Mouse (Mus musculus) heart, embryonic 14.5 days (tissue): ENCODE measurements at regions not wholly inside any gene's neighbourhood (a gene's known extent, or its start where the extent isn't known, plus 50 kb on each side); places are given as distances from the start of the nearest gene placed in this dataset.

ENCODE experiments used
- ATAC-seq: fragments of 200-750 bp; cut with Nextera tagmentation; 2 replicates; pipeline ENCODE4 v1.8.0; 2017; ENCODE audit warnings: low read depth, moderate TSS enrichment; ENCODE audit not compliant: insufficient number of reproducible peaks, insufficient read depth, low FRiP score
- H3K27ac ChIP-seq, 2 experiments: fragments of 200-500 bp in 1 of 2; fragments of 300-500 bp in 1 of 2; sonication (generic) in 1 of 2; replicated peaks in 1 of 2; 2 replicates each; pipeline ENCODE4 v1.5.1; 2012 to 2014; ENCODE audit warnings: low read depth in 2 of 2, low read length in 2 of 2, control low read depth in 1 of 2, mild to moderate bottlenecking in 1 of 2, mixed read lengths in 1 of 2; ENCODE audit not compliant: control insufficient read depth in 1 of 2, insufficient read depth in 1 of 2
- H3K27me3 ChIP-seq: fragments of 300-500 bp; sonication (generic); 2 replicates; pipeline ENCODE4 v1.6.1; 2014; ENCODE audit warnings: mild to moderate bottlenecking, low read length, control low read depth; ENCODE audit not compliant: control insufficient read depth, insufficient read depth
- H3K36me3 ChIP-seq: fragments of 300-500 bp; sonication (generic); 2 replicates; pipeline ENCODE4 v1.6.1; 2014; ENCODE audit warnings: mild to moderate bottlenecking, control low read depth, low read length, mixed read lengths; ENCODE audit not compliant: control insufficient read depth, insufficient read depth
- H3K4me1 ChIP-seq, 2 experiments: fragments of 200-500 bp in 1 of 2; fragments of 300-500 bp in 1 of 2; sonication (generic) in 1 of 2; 2 replicates each; pipeline ENCODE4 v1.6.1; 2012 to 2014; ENCODE audit warnings: low read length in 2 of 2, control low read depth in 1 of 2, mixed read lengths in 1 of 2; ENCODE audit not compliant: control insufficient read depth in 2 of 2, insufficient read depth in 2 of 2
- H3K4me2 ChIP-seq: fragments of 300-500 bp; sonication (generic); 2 replicates; pipeline ENCODE4 v1.6.1; 2014; ENCODE audit warnings: mild to moderate bottlenecking, low read length
- H3K4me3 ChIP-seq, 2 experiments: fragments of 200-500 bp in 1 of 2; fragments of 300-500 bp in 1 of 2; sonication (generic) in 1 of 2; 2 replicates each; pipeline ENCODE4 v1.5.1; 2012 to 2014; ENCODE audit warnings: low read length in 2 of 2, mild to moderate bottlenecking in 2 of 2, control low read depth in 1 of 2, low read depth in 1 of 2, moderate library complexity in 1 of 2; ENCODE audit not compliant: control insufficient read depth in 1 of 2, insufficient read depth in 1 of 2
- H3K9ac ChIP-seq: fragments of 300-500 bp; sonication (generic); 2 replicates; pipeline ENCODE4 v1.6.1; 2014; ENCODE audit warnings: mild to moderate bottlenecking, low read length
- H3K9me3 ChIP-seq: fragments of 300-500 bp; sonication (generic); 2 replicates; pipeline ENCODE4 v1.6.1; 2016; ENCODE audit warnings: low read length, control low read depth; ENCODE audit not compliant: control insufficient read depth
- WGBS: fragments of 180-500 bp; shearing (Covaris S2); extraction: QIAGEN DNeasy Blood & Tissue Kit; methylation state at CpG from one replicate; pipeline ENCODE4 v1.1.7; 2014; 5-methylcytosine and 5-hydroxymethylcytosine counted together

DNA sequence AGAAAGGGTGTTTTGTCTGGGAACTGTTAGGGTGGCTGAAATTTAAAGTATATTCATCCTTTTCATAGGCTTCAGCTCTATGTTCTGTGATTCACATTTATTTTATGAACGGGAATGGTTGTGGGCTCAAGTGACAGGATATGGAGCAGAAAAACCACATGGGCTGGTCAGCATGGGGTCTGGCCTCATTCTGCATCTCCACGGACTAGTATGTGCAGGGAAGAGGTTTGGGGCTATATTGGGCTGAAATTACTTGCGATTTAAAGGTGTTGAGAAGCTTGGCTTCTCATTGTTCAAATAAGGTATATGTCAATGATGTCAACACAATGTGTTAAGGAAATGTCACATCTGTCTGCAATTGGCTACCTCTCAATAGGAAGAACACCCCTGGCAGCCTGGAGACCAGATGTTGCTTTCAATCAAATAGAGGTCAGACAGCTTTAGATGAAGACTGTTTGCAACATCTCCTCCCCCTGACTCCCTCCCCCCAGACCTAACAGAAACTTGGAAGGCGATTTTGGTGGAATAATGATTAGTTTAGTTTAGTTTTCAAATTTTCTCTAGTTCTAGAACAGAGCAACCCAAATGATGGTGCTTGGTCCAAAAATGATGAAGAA lies 777.0 kb downstream of the Slc4a3 start:
- H3K4me2 ChIP-seq: no peak overlapping the region
- H3K4me3 ChIP-seq: no peak overlapping the region
- H3K4me1 ChIP-seq: no peaks in the 10 kb centered on the region
- H3K9ac ChIP-seq: no peak overlapping the region
- H3K27me3 ChIP-seq: no peaks in the 10 kb centered on the region
- H3K36me3 ChIP-seq: no peaks in the 10 kb centered on the region
- no peak for ATAC-seq
- H3K27ac ChIP-seq: no peak overlapping the region
- 78% methylated on average over 4 of the region's 4 CpGs for WGBS
- H3K9me3 ChIP-seq: no peaks in the 10 kb centered on the region

DNA sequence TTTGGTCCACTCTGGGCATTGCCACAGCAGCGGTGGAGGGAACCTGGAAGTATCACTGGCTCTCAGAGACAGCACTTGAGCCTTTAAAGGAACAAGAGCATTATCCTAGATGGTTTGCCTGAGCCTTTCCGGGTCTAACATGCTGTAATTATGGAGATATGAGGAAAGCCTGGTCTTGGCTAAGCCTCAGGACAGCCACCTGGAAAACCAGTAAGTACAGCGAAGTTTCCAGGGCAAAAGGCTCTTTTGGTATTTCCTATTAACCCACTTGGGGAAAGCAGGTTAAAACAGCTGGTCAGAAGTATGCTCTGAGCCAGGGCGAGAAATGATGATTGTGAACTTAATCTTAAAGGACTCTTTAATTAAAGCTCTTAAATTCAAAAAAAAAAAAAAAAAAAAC lies 777.5 kb downstream of the Slc4a3 start:
- WGBS: 75% methylated on average over 4 of the region's 4 CpGs

DNA sequence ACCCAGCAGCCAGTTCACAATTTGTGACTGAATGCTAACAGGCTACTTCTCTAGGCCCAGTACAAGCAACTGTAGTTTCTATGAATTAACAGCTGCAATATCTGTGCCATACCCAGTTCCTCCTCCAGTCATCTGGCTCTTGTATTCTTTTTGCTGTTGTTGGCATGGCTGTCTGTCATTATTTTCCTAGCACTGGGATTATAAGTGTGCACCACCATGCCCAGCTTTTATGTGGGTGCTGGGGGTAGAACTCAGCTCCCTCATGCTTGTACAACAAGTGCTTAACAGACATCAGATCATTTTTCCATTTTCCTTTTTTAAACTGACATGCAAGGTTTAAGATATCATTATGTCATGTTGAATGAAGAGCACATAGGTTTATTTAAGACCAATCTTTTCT lies 789.9 kb downstream of the Slc4a3 start:
- Histone ChIP-seq H3K4me2 (no peak overlapping the region), H3K27me3 (no peaks in the 10 kb centered on the region), H3K9ac (no peak overlapping the region), H3K27ac (no peak overlapping the region), H3K36me3 (no peaks in the 10 kb centered on the region), H3K4me3 (no peak overlapping the region), H3K9me3 (no peaks in the 10 kb centered on the region), H3K4me1 (no peaks in the 10 kb centered on the region)
- ATAC-seq: no peak

More for the DNA sequence above, 777.5 kb downstream of the Slc4a3 start:
- Histone ChIP-seq H3K4me2 (no peak overlapping the region), H3K27ac (no peak overlapping the region), H3K4me1 (no peaks in the 10 kb centered on the region), H3K27me3 (no peaks in the 10 kb centered on the region), H3K9me3 (no peaks in the 10 kb centered on the region), H3K36me3 (no peaks in the 10 kb centered on the region), H3K4me3 (no peak overlapping the region), H3K9ac (no peak overlapping the region)
- ATAC-seq: no peak

DNA sequence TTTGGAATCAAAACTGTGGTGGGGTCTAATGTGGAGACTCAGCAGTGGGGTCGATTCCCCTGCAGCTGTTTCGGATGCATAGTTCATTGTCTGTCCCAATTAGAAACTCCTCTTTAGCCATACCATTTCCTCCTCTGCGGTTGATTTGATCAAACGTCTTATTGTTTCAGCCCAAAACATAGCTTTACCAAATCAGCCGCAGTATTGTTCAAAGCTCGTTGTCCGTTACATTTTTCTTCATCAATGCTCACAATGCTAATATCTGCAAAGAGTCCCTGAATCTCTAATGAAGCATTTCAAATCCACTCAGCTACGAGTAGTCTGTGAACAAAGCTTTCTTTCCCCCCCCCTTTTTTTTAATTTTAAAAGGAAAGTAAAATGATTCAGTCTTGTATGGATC lies 816.0 kb downstream of the Slc4a3 start:
- no peaks in the 10 kb centered on the region for H3K9me3 ChIP-seq
- no peaks in the 10 kb centered on the region for H3K36me3 ChIP-seq
- 84% methylated on average over 8 of the region's 8 CpGs for WGBS
- H3K4me3 ChIP-seq: no peak overlapping the region
- no peaks in the 10 kb centered on the region for H3K4me1 ChIP-seq
- no peak overlapping the region for H3K9ac ChIP-seq
- no peaks in the 10 kb centered on the region for H3K27me3 ChIP-seq
- H3K4me2 ChIP-seq: no peak overlapping the region
- no peak overlapping the region for H3K27ac ChIP-seq
- no peak for ATAC-seq

DNA sequence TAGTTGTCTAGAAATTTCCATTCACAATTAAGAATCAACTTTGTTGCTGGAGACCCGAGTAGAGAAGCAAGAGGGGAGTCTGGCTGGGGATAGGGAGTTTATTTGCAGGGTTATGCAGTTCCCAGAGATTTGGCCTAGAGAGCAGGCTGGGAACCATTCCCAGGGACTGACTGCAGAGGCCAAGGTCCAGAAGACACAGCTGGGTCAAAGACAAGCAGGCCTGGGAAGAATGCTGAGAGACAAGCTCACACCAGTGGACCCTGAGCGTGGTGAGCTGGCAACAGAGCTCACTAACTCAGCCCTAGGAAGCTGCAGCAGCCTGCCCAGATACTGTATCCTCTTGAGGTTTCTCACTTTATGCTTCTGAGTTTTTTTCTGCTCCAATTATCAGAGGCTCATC lies 827.9 kb downstream of the Slc4a3 start:
- 62% methylated on average over 2 of the region's 2 CpGs for WGBS

DNA sequence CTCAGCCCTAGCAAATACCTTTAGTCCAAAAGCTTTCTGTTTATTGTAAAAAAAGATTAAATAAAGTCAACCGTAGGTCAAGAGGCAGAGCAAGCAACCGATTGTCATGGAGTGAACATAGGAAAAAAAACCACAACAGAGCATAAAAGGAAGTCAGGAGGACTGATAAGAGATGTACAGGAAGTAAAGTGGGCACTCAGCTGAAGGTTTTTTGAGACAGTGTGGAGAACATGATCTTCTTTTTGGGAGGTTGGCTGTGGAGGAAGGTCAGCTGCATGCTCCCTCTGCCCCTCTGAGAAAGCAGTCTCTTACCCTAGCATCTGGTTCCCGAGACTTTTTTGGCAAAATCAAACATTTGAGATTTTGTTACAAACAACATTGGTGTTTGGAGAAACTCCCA lies 832.1 kb downstream of the Slc4a3 start:
- WGBS: 62% methylated on average over 3 of the region's 3 CpGs
- ATAC-seq: no peak
- H3K4me3 ChIP-seq: no peak overlapping the region
- no peak overlapping the region for H3K4me2 ChIP-seq
- no peak overlapping the region for H3K9ac ChIP-seq
- H3K27me3 ChIP-seq: no peaks in the 10 kb centered on the region
- H3K9me3 ChIP-seq: no peaks in the 10 kb centered on the region
- no peak overlapping the region for H3K27ac ChIP-seq
- no peaks in the 10 kb centered on the region for H3K36me3 ChIP-seq
- H3K4me1 ChIP-seq: no peaks in the 10 kb centered on the region

More for the DNA sequence above, 827.9 kb downstream of the Slc4a3 start:
- no peak overlapping the region for H3K4me3 ChIP-seq
- H3K27me3 ChIP-seq: no peaks in the 10 kb centered on the region
- H3K9ac ChIP-seq: no peak overlapping the region
- no peak overlapping the region for H3K4me2 ChIP-seq
- no peaks in the 10 kb centered on the region for H3K9me3 ChIP-seq
- no peak overlapping the region for H3K27ac ChIP-seq
- ATAC-seq: no peak
- H3K36me3 ChIP-seq: no peaks in the 10 kb centered on the region
- H3K4me1 ChIP-seq: no peaks in the 10 kb centered on the region

DNA sequence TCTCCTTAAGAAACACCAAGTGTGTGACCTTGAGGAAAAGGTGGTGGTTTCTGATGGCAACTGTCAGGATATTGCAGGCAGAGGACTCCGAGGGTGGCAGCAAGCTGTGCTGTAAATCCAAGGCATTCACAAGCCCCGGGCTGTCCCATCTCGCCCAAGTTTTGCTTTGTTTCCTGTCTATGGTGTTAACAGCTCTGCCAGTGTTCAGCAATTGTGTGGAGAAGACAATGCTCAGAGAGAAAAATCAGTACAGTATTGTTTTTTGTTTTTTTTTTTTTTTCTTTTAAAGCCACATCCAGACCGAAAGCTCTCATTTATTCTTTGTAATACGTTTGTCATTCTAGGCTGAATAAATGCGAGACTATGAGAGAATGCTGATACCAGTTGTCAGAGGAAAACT lies 846.5 kb downstream of the Slc4a3 start:
- Histone ChIP-seq H3K27me3 (no peaks in the 10 kb centered on the region), H3K9me3 (no peaks in the 10 kb centered on the region), H3K4me1 (peaks cover 0 to 4% of the 10 kb centered on the region in 2 experiments; a peak in 1 of 4 replicates), H3K36me3 (no peaks in the 10 kb centered on the region), H3K9ac (no peak overlapping the region), H3K27ac (no peak overlapping the region), H3K4me3 (no peak overlapping the region), H3K4me2 (no peak overlapping the region)
- no peak for ATAC-seq
- 56% methylated on average over 6 of the region's 6 CpGs for WGBS

DNA sequence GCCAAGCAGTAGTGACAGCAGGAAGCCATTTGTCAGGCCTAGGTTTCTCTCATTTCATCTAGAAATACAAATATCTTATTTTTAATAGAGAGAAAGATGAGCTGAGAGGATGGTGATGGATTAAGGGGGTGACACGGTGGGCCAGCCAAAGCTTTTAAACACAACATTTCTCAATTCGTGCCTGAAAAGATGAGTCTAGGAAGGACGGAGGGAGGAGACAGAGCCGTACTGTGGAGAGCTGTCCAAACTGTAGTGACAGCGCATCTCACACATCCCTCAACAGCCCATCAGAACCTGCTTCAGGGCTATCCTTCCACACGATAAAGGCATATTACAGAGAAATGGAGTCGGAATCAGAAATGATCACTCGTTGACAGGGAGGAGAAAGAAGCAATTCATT lies 848.0 kb downstream of the Slc4a3 start:
- no peak for ATAC-seq
- 77% methylated on average over 8 of the region's 8 CpGs for WGBS

More for the DNA sequence above, 848.0 kb downstream of the Slc4a3 start:
- Histone ChIP-seq H3K27me3 (no peaks in the 10 kb centered on the region), H3K4me1 (peaks cover 0 to 4% of the 10 kb centered on the region in 2 experiments; a peak in 1 of 4 replicates), H3K9ac (no peak overlapping the region), H3K4me3 (no peak overlapping the region), H3K27ac (no peak overlapping the region), H3K9me3 (no peaks in the 10 kb centered on the region), H3K4me2 (no peak overlapping the region), H3K36me3 (no peaks in the 10 kb centered on the region)
